Mouse (Mus musculus) neutrophil, adult 5-6 weeks (primary cell): Measurements from ENCODE around the gene Dcbld2. TPM values are rescaled to one million over a fixed set of nuclear protein-coding genes. Genes with fewer than 3 reads are reported as not detected.
"Not testable (repeated sequence)": the region's sequence is repeated elsewhere in the genome, so short reads cannot be mapped to it uniquely, and the experiment has no call there.

Experiments used
- ATAC-seq: fragments of 151-379, 151-347 bp; 2 replicates; pipeline ENCODE4 v1.8.0; 2017; ENCODE audit warnings: mild to moderate bottlenecking, moderate TSS enrichment; ENCODE audit not compliant: insufficient number of reproducible peaks, poor library complexity, low FRiP score, severe bottlenecking; ENCODE audit errors: extremely low read depth
- total RNA-seq: library from RNA; stranded (forward); fragments of 200-1000 nt; gene quantifications from 2 replicates; pipeline ENCODE4 v1.2.3, GENCODE M21; 2017

The Dcbld2 gene
- total RNA-seq, 1 experiment from 2014 or later: 0.35 TPM

GRCm38 (mm10) chr16:58446281-58447259, 38.3 kb downstream of the Dcbld2 start:
- ATAC-seq: no peak

- ATAC-seq: no peak
Observed at GRCm38 (mm10) chr16:58449073-58449472, 40.8 kb downstream of the Dcbld2 start.

GRCm38 (mm10) chr16:58450648-58451047, 42.4 kb downstream of the Dcbld2 start:
- no peak for ATAC-seq

- ATAC-seq: no peak
Observed at GRCm38 (mm10) chr16:58451647-58452046, 43.4 kb downstream of the Dcbld2 start.

GRCm38 (mm10) chr16:58453138-58453537, 44.9 kb downstream of the Dcbld2 start:
- ATAC-seq: no peak

GRCm38 (mm10) chr16:58453820-58454219, 45.6 kb downstream of the Dcbld2 start:
- no peak for ATAC-seq

- ATAC-seq: peak; percentile 95
Observed at GRCm38 (mm10) chr16:58454617-58455016, 46.4 kb downstream of the Dcbld2 start.

- no peak for ATAC-seq
Observed at GRCm38 (mm10) chr16:58455118-58455517, 46.9 kb downstream of the Dcbld2 start.

GRCm38 (mm10) chr16:58456445-58456844, 48.2 kb downstream of the Dcbld2 start:
- ATAC-seq: no peak

- no peak for ATAC-seq
Observed at GRCm38 (mm10) chr16:58456991-58457390, 48.7 kb downstream of the Dcbld2 start.

- not testable (repeated sequence) for ATAC-seq
Observed at GRCm38 (mm10) chr16:58459966-58460365, 51.7 kb downstream of the Dcbld2 start.

- no peak for ATAC-seq
Observed at GRCm38 (mm10) chr16:58460386-58460785, 52.1 kb downstream of the Dcbld2 start.

- ATAC-seq: peak; percentile 64; the same call in 1 of the 2 replicates
Observed at GRCm38 (mm10) chr16:58461856-58462518, 53.7 kb downstream of the Dcbld2 start.

GRCm38 (mm10) chr16:58462519-58462918, 54.3 kb downstream of the Dcbld2 start:
- no peak for ATAC-seq

GRCm38 (mm10) chr16:58464051-58464450, 55.8 kb downstream of the Dcbld2 start:
- no peak for ATAC-seq

- ATAC-seq: no peak
Observed at GRCm38 (mm10) chr16:58465412-58465811, 57.2 kb downstream of the Dcbld2 start.

GRCm38 (mm10) chr16:58470061-58470460, 61.8 kb downstream of the Dcbld2 start:
- no peak for ATAC-seq

GRCm38 (mm10) chr16:58470841-58471240, 62.6 kb downstream of the Dcbld2 start:
- no peak for ATAC-seq

- peak; percentile 21; the same call in 1 of the 2 replicates for ATAC-seq
Observed at GRCm38 (mm10) chr16:58474875-58475274, 66.6 kb downstream of the Dcbld2 start.
